Mouse (Mus musculus): ENCODE measurements around the gene Gm20521. TPM values are rescaled to one million over a fixed set of nuclear protein-coding genes. Genes with fewer than 3 reads are reported as not detected.
A peak's percentile ranks its signal among the peaks of the same experiment; 100 is the strongest.

The Gm20521 gene
- polyA plus RNA-seq, 1 experiment from 2014 or later = 0.98 TPM

DNA sequence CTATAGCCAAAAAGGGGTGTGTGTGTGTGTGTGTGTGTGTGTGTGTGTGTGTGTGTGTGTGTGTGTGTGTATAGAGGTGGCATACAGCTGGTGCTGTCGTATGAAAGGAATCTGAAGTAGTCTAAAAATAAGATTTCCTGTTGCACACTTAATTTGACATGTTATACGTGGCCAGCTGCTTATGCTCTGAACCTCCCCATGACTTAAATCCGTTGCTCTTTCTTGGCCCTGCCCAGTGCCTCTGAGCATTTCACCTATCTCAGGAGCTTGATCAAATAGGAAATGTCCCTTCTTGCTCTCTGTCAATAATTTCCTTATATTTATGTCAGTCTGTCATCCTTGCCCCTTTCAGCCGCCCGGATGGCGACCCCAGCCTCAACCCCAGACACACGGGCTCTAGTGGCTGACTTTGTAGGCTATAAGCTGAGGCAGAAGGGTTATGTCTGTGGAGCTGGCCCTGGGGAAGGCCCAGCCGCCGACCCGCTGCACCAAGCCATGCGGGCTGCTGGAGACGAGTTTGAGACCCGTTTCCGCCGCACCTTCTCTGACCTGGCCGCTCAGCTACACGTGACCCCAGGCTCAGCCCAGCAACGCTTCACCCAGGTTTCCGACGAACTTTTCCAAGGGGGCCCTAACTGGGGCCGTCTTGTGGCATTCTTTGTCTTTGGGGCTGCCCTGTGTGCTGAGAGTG is 926 bp downstream of the Gm20521 start:
- peak overlapping the region; percentile 97 for H3K27ac ChIP-seq (ENCODE audit: low read length)
- DNase-seq (ENCODE audit: low spot score) = no peak
- H3K9ac ChIP-seq (replicated peaks; ENCODE audit: low read depth) = peak overlapping the region; percentile 84
- 19% methylated on average over 21 of the region's 21 CpGs for WGBS
- peak overlapping the region; percentile 70 for H3K4me2 ChIP-seq (replicated peaks; ENCODE audit: low read depth, low read length)
- no peaks in the 10 kb centered on the region for H3K9me3 ChIP-seq (ENCODE audit: low read length)
- no peak for TF ChIP-seq EP300 (IDR thresholded peaks at IDR 0.05)
- no peak for TF ChIP-seq CTCF (IDR thresholded peaks at IDR 0.05)
- H3K36me3 ChIP-seq (ENCODE audit: insufficient read depth, low read length) = 0 out of 2 replicates have a peak, but pooled peaks cover 4% of the 10 kb centered on the region
- no peaks in the 10 kb centered on the region for H3K27me3 ChIP-seq (replicated peaks; ENCODE audit: insufficient read depth, low read length)
- H3K4me1 ChIP-seq (ENCODE audit: insufficient read depth, low read depth, low read length) = peaks cover 4% of the 10 kb centered on the region; the same call in 1 of the 2 replicates
- peak overlapping the region; percentile 63 for H3K4me3 ChIP-seq (ENCODE audit: low read depth, low read length)
- peak; percentile 44 for ATAC-seq

DNA sequence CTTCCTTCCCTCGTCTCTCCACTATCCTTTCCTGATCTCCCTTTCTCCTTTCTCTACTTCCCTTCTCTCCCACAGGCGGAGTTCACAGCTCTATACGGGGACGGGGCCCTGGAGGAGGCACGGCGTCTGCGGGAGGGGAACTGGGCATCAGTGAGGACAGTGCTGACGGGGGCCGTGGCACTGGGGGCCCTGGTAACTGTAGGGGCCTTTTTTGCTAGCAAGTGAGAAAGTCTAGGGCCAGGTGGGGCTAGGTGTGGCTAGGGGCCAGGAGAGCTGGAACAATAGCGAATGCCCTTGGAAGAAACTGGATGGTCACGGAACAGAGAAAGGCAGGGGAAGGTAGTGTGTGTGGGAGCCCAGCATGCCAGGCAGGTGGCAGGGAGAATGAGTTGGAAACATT is 2.1 kb downstream of the Gm20521 start:
- WGBS = 90% methylated on average over 11 of the region's 11 CpGs
- Histone ChIP-seq H3K27ac (ENCODE audit: low read length) (no peak overlapping the region), H3K36me3 (ENCODE audit: insufficient read depth, low read length) (0 out of 2 replicates have a peak, but pooled peaks cover 4% of the 10 kb centered on the region), H3K4me1 (ENCODE audit: insufficient read depth, low read depth, low read length) (peaks cover 4% of the 10 kb centered on the region; the same call in 1 of the 2 replicates), H3K9ac (replicated peaks; ENCODE audit: low read depth) (no peak overlapping the region), H3K4me3 (ENCODE audit: low read depth, low read length) (no peak overlapping the region), H3K27me3 (replicated peaks; ENCODE audit: insufficient read depth, low read length) (no peaks in the 10 kb centered on the region), H3K4me2 (replicated peaks; ENCODE audit: low read depth, low read length) (no peak overlapping the region), H3K9me3 (ENCODE audit: low read length) (no peaks in the 10 kb centered on the region)
- DNase-seq (ENCODE audit: low spot score) (no peak), ATAC-seq (no peak)
- no peak for TF ChIP-seq EP300 (IDR thresholded peaks at IDR 0.05)
- no peak for TF ChIP-seq CTCF (IDR thresholded peaks at IDR 0.05)

GRCm38 (mm10) chr14:54892200-54892599 is 9.0 kb downstream of the Gm20521 start, which contains the start of gene Pabpn1:
Gene Pabpn1 (plus strand): TSS chr14:54892500.
- TF ChIP-seq EP300 (IDR thresholded peaks at IDR 0.05) (no peak), CTCF (IDR thresholded peaks at IDR 0.05) (no peak)
- Histone ChIP-seq H3K27ac (ENCODE audit: low read length) (peak within 1 kb of the TSS; percentile 69), H3K9ac (replicated peaks; ENCODE audit: low read depth) (peak within 1 kb of the TSS; percentile 19), H3K4me2 (replicated peaks; ENCODE audit: low read depth, low read length) (peak within 1 kb of the TSS; percentile 48), H3K4me1 (ENCODE audit: insufficient read depth, low read depth, low read length) (peaks cover 8% of the 10 kb centered on the region; the same call in 1 of the 2 replicates), H3K27me3 (replicated peaks; ENCODE audit: insufficient read depth, low read length) (no peaks in the 10 kb centered on the region), H3K9me3 (ENCODE audit: low read length) (no peaks in the 10 kb centered on the region), H3K36me3 (ENCODE audit: insufficient read depth, low read length) (0 out of 2 replicates have a peak, but pooled peaks cover 4% of the 10 kb centered on the region), H3K4me3 (ENCODE audit: low read depth, low read length) (peak within 1 kb of the TSS; percentile 99)
- 93% methylated on average over 3 of the region's 3 CpGs for WGBS
- no peak for ATAC-seq
- no peak for DNase-seq (ENCODE audit: low spot score)

DNA sequence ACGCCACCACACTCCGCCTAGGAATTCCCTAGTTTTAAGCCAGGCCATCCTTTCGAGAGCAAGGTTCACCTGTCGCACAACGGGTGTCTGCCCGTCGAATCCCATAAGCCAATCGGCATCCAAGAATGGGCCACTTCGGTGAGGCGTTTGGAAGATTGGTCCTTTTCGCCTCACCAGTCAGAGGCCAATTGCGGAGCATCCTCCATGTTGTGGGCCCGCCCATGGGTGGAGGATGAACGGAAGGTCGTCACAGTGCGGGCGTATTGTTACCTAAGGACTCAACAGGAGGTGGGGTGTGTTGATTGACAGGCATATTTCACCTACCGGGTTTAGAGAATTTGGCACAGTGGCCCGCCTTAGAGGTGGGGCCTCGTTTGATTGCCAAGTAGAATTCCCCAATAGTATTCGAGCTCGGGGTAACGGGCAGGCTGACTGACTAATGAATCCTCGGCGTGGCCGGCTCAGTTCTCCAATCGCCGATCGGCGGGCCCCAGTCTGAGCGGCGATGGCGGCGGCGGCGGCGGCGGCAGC is 10.5 kb downstream of the Gm20521 start:
- Histone ChIP-seq H3K27ac (ENCODE audit: low read length) (peak overlapping the region; percentile 92), H3K9ac (replicated peaks; ENCODE audit: low read depth) (peak overlapping the region; percentile 96), H3K27me3 (replicated peaks; ENCODE audit: insufficient read depth, low read length) (no peaks in the 10 kb centered on the region), H3K36me3 (ENCODE audit: insufficient read depth, low read length) (0 out of 2 replicates have a peak, but pooled peaks cover 5% of the 10 kb centered on the region), H3K9me3 (ENCODE audit: low read length) (no peaks in the 10 kb centered on the region), H3K4me3 (ENCODE audit: low read depth, low read length) (peak overlapping the region; percentile 99), H3K4me1 (ENCODE audit: insufficient read depth, low read depth, low read length) (peaks cover 8% of the 10 kb centered on the region; the same call in 1 of the 2 replicates), H3K4me2 (replicated peaks; ENCODE audit: low read depth, low read length) (peak overlapping the region; percentile 79)
- peak; percentile 39 for TF ChIP-seq EP300 (IDR thresholded peaks at IDR 0.05)
- 0 out of 2 replicates have a peak, but pooled peaks have one; percentile 16 for TF ChIP-seq CTCF (IDR thresholded peaks at IDR 0.05)
- under 1% methylated on average over 32 of the region's 38 CpGs for WGBS
- DNase-seq (ENCODE audit: low spot score) (peak; percentile 99), ATAC-seq (peak; percentile 99)

DNA sequence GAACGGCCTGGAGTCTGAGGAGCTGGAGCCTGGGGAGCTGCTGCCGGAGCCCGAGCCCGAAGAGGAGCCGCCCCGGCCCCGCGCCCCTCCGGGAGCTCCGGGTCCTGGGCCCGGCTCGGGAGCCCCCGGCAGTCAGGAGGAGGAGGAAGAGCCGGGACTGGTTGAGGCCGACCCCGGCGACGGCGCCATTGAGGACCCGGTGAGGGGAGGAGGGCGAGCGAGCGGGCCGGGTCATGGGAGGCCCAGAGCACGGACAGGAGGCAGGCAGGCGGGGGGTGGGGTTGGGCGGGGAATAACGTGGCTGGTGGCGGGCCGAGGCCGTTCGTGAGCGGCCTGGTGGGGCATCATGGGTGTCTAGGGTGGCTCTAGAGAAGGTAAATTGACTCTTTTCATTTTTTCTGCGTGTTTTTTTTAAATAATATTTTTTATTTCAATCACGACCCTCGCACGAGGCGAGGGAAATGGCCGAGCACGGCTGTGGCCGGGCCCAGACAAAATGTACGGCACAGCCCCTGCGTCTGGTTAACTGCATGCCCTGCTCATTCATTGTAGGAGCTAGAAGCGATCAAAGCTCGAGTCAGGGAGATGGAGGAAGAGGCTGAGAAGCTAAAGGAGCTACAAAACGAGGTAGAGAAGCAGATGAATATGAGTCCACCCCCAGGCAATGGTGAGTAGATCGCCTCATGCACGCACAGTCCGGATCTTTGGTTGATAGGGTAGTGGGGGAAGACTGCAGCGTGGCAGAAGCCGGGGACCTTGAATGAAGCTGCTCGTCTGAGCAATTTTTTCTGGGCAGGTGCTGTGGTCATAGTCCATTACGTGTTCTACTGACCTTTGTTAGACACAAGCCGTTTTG is 11.3 kb downstream of the Gm20521 start:
- Histone ChIP-seq H3K4me1 (ENCODE audit: insufficient read depth, low read depth, low read length) (peaks cover 8% of the 10 kb centered on the region; the same call in 1 of the 2 replicates), H3K4me2 (replicated peaks; ENCODE audit: low read depth, low read length) (peak overlapping the region; percentile 79), H3K36me3 (ENCODE audit: insufficient read depth, low read length) (0 out of 2 replicates have a peak, but pooled peaks cover 5% of the 10 kb centered on the region), H3K9ac (replicated peaks; ENCODE audit: low read depth) (peak overlapping the region; percentile 96), H3K9me3 (ENCODE audit: low read length) (no peaks in the 10 kb centered on the region), H3K4me3 (ENCODE audit: low read depth, low read length) (peak overlapping the region; percentile 99), H3K27me3 (replicated peaks; ENCODE audit: insufficient read depth, low read length) (no peaks in the 10 kb centered on the region), H3K27ac (ENCODE audit: low read length) (peak overlapping the region; percentile 92)
- no peak for TF ChIP-seq EP300 (IDR thresholded peaks at IDR 0.05)
- no peak for TF ChIP-seq CTCF (IDR thresholded peaks at IDR 0.05)
- WGBS = 1% methylated on average over 45 of the region's 54 CpGs
- ATAC-seq (peak; percentile 56), DNase-seq (ENCODE audit: low spot score) (peak; percentile 77)

Data from lung, postnatal 0 days (tissue).